Mouse (Mus musculus) adrenal gland, postnatal 4 days (tissue): Measurements from ENCODE around the gene Sipa1l1. TPM values are rescaled to one million over a fixed set of nuclear protein-coding genes. Genes with fewer than 3 reads are reported as not detected.

Experiments
- DNase-seq, 2 experiments: peaks; one replicate each; pipeline ENCODE4 v3.0.0; 2021 to 2022; ENCODE audit warnings: low spot score in 2 of 2, mixed read lengths in 2 of 2
- total RNA-seq, 2 experiments: library from RNA; stranded (reverse); gene quantifications; 2 replicates each; pipeline ENCODE4 v1.2.3; 2021

Sipa1l1 gene
- total RNA-seq, 2 experiments from 2014 or later, result 32.7 to 40.0 TPM

- no peak for DNase-seq
Observed at GRCm38 (mm10) chr12:82408486-82408885, 239.4 kb downstream of the Sipa1l1 start.

DNA sequence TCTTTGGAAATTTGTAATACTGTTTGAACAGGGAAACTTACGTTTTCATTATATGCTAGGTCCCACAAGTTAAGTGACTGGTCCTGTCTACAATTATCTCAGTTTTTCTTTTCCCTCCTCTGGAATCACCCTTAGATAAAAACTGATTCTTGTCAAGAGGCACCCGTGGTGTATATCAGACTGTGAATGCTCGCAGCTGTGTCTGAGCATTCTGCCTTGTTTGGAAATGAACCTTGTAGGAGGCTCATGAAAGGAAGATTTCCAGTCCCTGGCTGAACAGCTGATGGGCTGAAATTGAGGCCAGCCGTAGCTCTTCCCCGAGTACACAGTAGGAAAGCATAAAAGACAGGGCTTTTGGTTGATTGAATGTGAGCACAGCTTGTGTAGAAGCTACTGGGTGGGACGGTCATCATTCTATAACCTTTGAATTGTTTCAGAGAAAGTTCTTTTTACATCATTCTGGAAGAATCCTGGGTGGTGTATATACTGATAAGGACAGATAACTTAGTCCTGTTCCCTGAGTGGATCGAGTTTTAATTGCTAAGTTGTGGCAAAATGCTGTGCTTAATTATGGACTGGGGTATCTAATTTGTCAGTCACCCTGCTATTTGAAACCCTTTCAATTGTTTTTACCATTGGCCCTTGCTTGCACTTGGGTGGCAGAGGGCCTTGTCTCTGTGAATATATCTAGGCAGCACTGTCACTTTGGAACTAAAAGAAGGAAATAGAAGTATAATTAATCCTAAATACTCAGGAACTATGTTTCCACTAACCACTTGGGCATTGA, 240.8 kb downstream of the Sipa1l1 start:
- DNase-seq, result no peak

- no peak for DNase-seq
Observed at GRCm38 (mm10) chr12:82412291-82413032, 243.3 kb downstream of the Sipa1l1 start.

- no peak for DNase-seq
Observed at GRCm38 (mm10) chr12:82415690-82416364, 246.7 kb downstream of the Sipa1l1 start.

- no peak for DNase-seq
Observed at GRCm38 (mm10) chr12:82419027-82419426, 249.9 kb downstream of the Sipa1l1 start.

GRCm38 (mm10) chr12:82424783-82425182, 255.7 kb downstream of the Sipa1l1 start:
- DNase-seq, result no peak

DNA sequence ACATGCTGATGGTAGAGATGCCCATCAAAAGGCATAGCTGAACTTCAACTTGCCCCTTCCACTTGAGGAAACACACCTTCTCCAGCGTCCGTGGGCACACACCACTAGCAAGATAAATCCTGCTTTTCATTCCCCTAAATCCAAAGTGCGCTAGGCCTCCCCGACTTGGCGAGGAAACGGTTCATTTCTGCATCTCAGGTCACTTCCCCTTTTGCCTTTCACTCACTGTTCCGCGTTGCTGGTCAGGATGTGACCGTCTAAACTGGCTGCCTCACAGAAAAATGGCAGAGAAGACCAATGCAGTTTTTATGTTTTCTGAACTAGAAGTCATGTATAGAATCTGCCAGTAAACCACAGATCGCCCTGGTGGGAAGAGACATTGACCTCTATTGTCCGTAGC, 256.7 kb downstream of the Sipa1l1 start:
- DNase-seq, result no peak

DNA sequence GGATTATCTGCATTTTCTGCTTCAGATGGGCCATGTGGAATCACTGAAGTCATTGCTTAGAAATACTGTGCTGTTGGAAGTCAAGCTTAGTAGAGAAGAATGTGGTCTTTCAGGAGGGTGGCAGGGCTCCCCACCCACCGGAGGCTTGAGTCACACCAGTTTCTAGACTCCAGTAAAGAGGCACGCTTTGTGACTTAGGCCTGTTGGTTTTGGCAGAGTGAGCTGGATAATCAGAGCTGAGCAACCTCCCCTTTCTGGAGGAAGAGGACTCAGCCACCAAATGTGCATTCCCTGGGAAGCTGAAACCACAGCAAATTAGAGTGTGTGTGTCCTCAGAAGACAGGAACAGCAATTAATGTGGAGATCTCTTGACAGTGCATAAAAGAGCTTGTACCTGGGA, 258.3 kb downstream of the Sipa1l1 start:
- no peak for DNase-seq

DNA sequence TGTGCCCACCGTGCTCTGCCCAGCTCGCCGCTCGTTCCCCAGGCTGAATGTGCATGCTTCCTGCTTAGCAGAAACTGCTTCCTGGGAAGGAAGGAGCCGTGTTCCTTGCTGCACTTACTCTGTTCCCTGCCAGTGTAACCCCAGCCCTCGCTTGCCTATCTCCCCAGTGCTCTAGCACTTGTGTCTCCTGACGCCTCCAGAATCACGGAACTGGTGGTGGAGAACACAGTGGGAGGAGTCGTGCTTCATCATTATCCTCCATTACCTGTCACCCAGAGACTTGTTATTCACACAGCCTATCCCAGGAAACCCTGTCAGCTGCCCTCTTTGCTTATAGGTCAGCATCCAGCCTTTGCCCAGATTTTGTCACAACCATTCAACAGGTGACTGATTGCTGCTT, 259.3 kb downstream of the Sipa1l1 start:
- DNase-seq, result no peak

- no peak for DNase-seq
Observed at GRCm38 (mm10) chr12:82433311-82433710, 264.2 kb downstream of the Sipa1l1 start.

- no peak for DNase-seq
Observed at GRCm38 (mm10) chr12:82434591-82434990, 265.5 kb downstream of the Sipa1l1 start.

DNA sequence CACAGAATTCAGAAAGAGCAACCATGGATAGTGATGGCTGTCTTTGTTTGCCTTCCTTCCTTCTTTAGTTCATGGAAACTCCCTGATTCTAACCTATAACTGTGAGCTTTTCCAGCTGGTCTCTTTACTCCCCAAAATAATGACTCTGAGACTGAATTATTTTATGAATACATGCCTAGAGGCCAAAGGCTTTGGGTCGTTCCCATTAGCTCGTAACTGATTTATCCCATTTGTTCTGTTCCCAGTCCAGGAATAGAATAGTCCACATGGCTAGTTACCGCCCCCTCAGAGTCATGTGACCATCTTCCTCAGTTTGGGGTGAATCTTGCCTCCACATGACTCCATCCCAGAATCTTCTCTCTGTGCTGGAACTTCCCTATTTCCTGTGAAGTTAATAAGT, 272.4 kb downstream of the Sipa1l1 start:
- DNase-seq, result no peak

DNA sequence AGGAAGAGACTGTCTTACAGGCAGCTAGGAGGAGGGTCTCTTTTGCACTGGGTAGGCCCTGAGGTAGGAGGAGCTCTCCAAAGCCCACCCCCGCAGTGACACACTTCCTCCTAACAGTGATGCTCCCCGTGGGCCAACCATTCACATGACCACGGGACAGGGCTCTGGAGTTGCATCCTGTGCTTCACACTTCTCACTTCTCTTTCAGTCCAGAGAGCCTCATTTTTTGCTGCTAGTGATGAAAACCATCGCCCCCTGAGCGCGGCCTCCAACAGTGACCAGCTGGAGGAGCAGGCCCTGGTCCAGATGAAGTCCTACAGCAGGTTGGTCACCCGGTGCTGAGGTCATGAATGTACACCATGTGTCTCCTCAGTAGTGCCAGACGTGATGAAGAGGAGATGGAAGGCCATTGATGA, 277.5 kb downstream of the Sipa1l1 start:
- no peak for DNase-seq

DNA sequence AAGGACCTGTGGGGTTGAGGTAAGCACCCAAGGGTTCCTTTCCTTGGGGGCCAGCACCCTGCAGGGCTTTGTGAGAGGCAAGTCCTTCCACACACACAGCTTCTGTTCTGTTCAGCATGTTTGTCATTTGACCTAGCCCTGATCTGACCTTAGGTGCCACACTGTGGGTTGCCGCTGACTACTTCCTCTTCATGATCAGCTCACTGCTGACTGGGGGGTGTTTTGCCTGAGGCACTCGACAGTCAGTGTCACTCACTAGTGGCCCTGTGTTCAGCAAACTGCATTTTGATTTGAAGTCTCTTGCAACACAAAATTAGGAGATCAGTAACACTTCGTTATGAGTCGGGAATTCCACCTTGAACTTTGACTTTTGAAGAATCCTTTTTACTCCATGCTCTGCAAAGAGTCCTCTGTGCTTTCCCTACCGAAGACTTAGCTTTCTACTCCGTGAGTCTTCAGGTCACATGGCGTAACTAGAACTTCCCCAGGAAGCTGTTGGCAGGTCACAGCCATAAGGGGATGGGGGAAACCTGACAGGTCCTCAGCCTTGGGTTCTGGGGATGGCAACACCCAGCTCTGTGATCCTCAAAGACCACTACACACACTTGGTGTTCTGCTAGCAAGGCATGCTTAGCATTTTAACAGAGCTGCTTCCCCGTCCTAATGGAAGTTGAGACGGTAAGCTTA, 279.2 kb downstream of the Sipa1l1 start:
- DNase-seq, result no peak

DNA sequence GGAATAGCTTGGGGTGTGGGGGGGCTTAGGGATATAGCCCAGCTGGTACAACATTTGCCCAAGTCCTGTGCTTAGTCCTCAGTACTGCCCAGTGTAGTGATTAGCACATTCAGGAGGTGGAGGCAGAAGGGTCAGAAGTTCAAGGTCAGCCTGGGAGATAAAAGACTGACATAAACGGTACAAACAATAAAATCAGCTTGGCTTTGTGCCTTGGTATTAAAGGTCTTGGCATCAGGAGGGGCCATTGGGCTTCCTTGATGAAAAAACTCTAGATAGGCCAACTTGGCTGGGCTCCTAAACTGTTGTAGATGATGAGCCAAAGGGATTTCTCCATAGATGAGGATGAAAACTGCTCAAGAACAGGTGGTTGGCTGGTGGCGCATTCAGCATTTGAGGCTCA, 283.3 kb downstream of the Sipa1l1 start:
- DNase-seq, result no peak

GRCm38 (mm10) chr12:82454415-82454814, 285.3 kb downstream of the Sipa1l1 start:
- no peak for DNase-seq

- no peak for DNase-seq
Observed at GRCm38 (mm10) chr12:82455700-82456413, 286.7 kb downstream of the Sipa1l1 start.

GRCm38 (mm10) chr12:82456414-82456805, 287.3 kb downstream of the Sipa1l1 start:
- DNase-seq, result no peak

GRCm38 (mm10) chr12:82457609-82458008, 288.5 kb downstream of the Sipa1l1 start:
- no peak for DNase-seq

DNA sequence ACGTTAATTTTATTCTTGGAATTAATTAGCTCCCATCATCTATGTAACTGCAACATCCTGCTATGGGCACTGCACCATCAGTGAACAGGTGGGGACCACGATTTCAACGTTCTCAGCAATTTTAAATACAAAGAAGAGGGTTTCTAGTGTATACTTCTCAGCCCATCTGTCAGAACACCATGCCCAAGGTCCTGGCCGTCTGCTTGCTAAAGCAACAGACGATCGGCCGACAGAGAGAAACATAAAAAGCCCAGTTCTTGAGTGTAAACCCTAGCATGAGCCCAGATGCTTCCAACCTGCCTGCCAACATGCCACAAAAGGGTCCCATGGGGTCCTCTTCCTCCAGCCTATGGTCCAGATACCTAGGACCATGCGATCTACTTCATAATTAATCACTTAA, 288.9 kb downstream of the Sipa1l1 start:
- DNase-seq, result no peak

- DNase-seq, result no peak
Observed at GRCm38 (mm10) chr12:82467234-82467633, 298.1 kb downstream of the Sipa1l1 start.
